Mouse (Mus musculus): Measurements from ENCODE around the gene Mc3r. TPM values are rescaled to one million over a fixed set of nuclear protein-coding genes. Genes with fewer than 3 reads are reported as not detected.

The Mc3r gene
- polyA plus RNA-seq, 1 experiment = not detected

GRCm38 (mm10) chr2:172238220-172238619 is 10.1 kb upstream of the Mc3r start:
- no peak overlapping the region for H3K4me3 ChIP-seq (ENCODE audit: insufficient read depth, low read depth, low read length)
- H3K4me1 ChIP-seq (ENCODE audit: control insufficient read depth, insufficient read depth, low read length) = no peaks in the 10 kb centered on the region
- 62% methylated on average over 5 of the region's 5 CpGs for WGBS
- no peak for TF ChIP-seq CTCF (IDR thresholded peaks at IDR 0.05; ENCODE audit: insufficient read depth, low read depth, low read length)
- H3K27ac ChIP-seq (ENCODE audit: insufficient read depth, low read depth, low read length) = no peak overlapping the region

GRCm38 (mm10) chr2:172241031-172241430 is 7.3 kb upstream of the Mc3r start:
- no peak for TF ChIP-seq CTCF (IDR thresholded peaks at IDR 0.05; ENCODE audit: insufficient read depth, low read depth, low read length)
- TF ChIP-seq POLR2A (IDR thresholded peaks at IDR 0.05; ENCODE audit: insufficient read depth, low read depth, low read length) = no peak
- 34% methylated on average over 5 of the region's 5 CpGs for WGBS
- Histone ChIP-seq H3K4me1 (ENCODE audit: control insufficient read depth, insufficient read depth, low read length) (no peaks in the 10 kb centered on the region), H3K27ac (ENCODE audit: insufficient read depth, low read depth, low read length) (no peak overlapping the region), H3K4me3 (ENCODE audit: insufficient read depth, low read depth, low read length) (no peak overlapping the region)

GRCm38 (mm10) chr2:172245497-172245896 is 2.8 kb upstream of the Mc3r start:
- no peak for TF ChIP-seq CTCF (IDR thresholded peaks at IDR 0.05; ENCODE audit: insufficient read depth, low read depth, low read length)
- TF ChIP-seq POLR2A (IDR thresholded peaks at IDR 0.05; ENCODE audit: insufficient read depth, low read depth, low read length) = no peak
- H3K27ac ChIP-seq (ENCODE audit: insufficient read depth, low read depth, low read length) = no peak overlapping the region
- 0 out of 2 replicates have a peak, but pooled peaks cover 5% of the 10 kb centered on the region for H3K4me1 ChIP-seq (ENCODE audit: control insufficient read depth, insufficient read depth, low read length)
- H3K4me3 ChIP-seq (ENCODE audit: insufficient read depth, low read depth, low read length) = no peak overlapping the region
- 56% methylated on average over 8 of the region's 8 CpGs for WGBS

GRCm38 (mm10) chr2:172249336-172249735 is 1.0 kb downstream of the Mc3r start:
- TF ChIP-seq POLR2A (IDR thresholded peaks at IDR 0.05; ENCODE audit: insufficient read depth, low read depth, low read length) = no peak
- Histone ChIP-seq H3K4me3 (ENCODE audit: insufficient read depth, low read depth, low read length) (no peak overlapping the region), H3K27ac (ENCODE audit: insufficient read depth, low read depth, low read length) (no peak overlapping the region), H3K4me1 (ENCODE audit: control insufficient read depth, insufficient read depth, low read length) (0 out of 2 replicates have a peak, but pooled peaks cover 5% of the 10 kb centered on the region)
- WGBS = 85% methylated on average over 14 of the region's 14 CpGs

GRCm38 (mm10) chr2:172256418-172256817 is 8.1 kb downstream of the Mc3r start:
- Histone ChIP-seq H3K4me1 (ENCODE audit: control insufficient read depth, insufficient read depth, low read length) (peaks cover 3% of the 10 kb centered on the region; the same call in 1 of the 2 replicates), H3K4me3 (ENCODE audit: insufficient read depth, low read depth, low read length) (no peak overlapping the region), H3K27ac (ENCODE audit: insufficient read depth, low read depth, low read length) (no peak overlapping the region)
- WGBS = 72% methylated on average over 6 of the region's 6 CpGs
- TF ChIP-seq POLR2A (IDR thresholded peaks at IDR 0.05; ENCODE audit: insufficient read depth, low read depth, low read length) = no peak
- no peak for TF ChIP-seq CTCF (IDR thresholded peaks at IDR 0.05; ENCODE audit: insufficient read depth, low read depth, low read length)

- Histone ChIP-seq H3K4me3 (ENCODE audit: insufficient read depth, low read depth, low read length) (no peak overlapping the region), H3K4me1 (ENCODE audit: control insufficient read depth, insufficient read depth, low read length) (peaks cover 3% of the 10 kb centered on the region; the same call in 1 of the 2 replicates), H3K27ac (ENCODE audit: insufficient read depth, low read depth, low read length) (no peak overlapping the region)
- 81% methylated on average over 5 of the region's 5 CpGs for WGBS
- TF ChIP-seq POLR2A (IDR thresholded peaks at IDR 0.05; ENCODE audit: insufficient read depth, low read depth, low read length) (no peak), CTCF (IDR thresholded peaks at IDR 0.05; ENCODE audit: insufficient read depth, low read depth, low read length) (no peak)
Observed at GRCm38 (mm10) chr2:172256956-172257355, 8.7 kb downstream of the Mc3r start.

GRCm38 (mm10) chr2:172257471-172258065 is 9.3 kb downstream of the Mc3r start:
- Histone ChIP-seq H3K4me1 (ENCODE audit: control insufficient read depth, insufficient read depth, low read length) (peaks cover 3% of the 10 kb centered on the region; the same call in 1 of the 2 replicates), H3K4me3 (ENCODE audit: insufficient read depth, low read depth, low read length) (no peak overlapping the region), H3K27ac (ENCODE audit: insufficient read depth, low read depth, low read length) (no peak overlapping the region)
- WGBS = 29% methylated on average over 12 of the region's 12 CpGs
- TF ChIP-seq POLR2A (IDR thresholded peaks at IDR 0.05; ENCODE audit: insufficient read depth, low read depth, low read length) = no peak
- no peak for TF ChIP-seq CTCF (IDR thresholded peaks at IDR 0.05; ENCODE audit: insufficient read depth, low read depth, low read length)

GRCm38 (mm10) chr2:172260064-172260463 is 11.8 kb downstream of the Mc3r start:
- WGBS = 85% methylated on average over 5 of the region's 5 CpGs
- Histone ChIP-seq H3K4me3 (ENCODE audit: insufficient read depth, low read depth, low read length) (no peak overlapping the region), H3K27ac (ENCODE audit: insufficient read depth, low read depth, low read length) (no peak overlapping the region), H3K4me1 (ENCODE audit: control insufficient read depth, insufficient read depth, low read length) (peaks cover 3% of the 10 kb centered on the region; the same call in 1 of the 2 replicates)
- TF ChIP-seq CTCF (IDR thresholded peaks at IDR 0.05; ENCODE audit: insufficient read depth, low read depth, low read length) (no peak), POLR2A (IDR thresholded peaks at IDR 0.05; ENCODE audit: insufficient read depth, low read depth, low read length) (no peak)

GRCm38 (mm10) chr2:172261441-172261840 is 13.1 kb downstream of the Mc3r start:
- no peak overlapping the region for H3K4me3 ChIP-seq (ENCODE audit: insufficient read depth, low read depth, low read length)
- WGBS = 80% methylated on average over 4 of the region's 4 CpGs
- no peak for TF ChIP-seq CTCF (IDR thresholded peaks at IDR 0.05; ENCODE audit: insufficient read depth, low read depth, low read length)

GRCm38 (mm10) chr2:172263216-172263615 is 14.9 kb downstream of the Mc3r start:
- TF ChIP-seq CTCF (IDR thresholded peaks at IDR 0.05; ENCODE audit: insufficient read depth, low read depth, low read length) = no peak
- no peak for TF ChIP-seq POLR2A (IDR thresholded peaks at IDR 0.05; ENCODE audit: insufficient read depth, low read depth, low read length)
- WGBS = 95% methylated on average over 6 of the region's 6 CpGs

More at GRCm38 (mm10) chr2:172261441-172261840, 13.1 kb downstream of the Mc3r start:
- Histone ChIP-seq H3K4me1 (ENCODE audit: control insufficient read depth, insufficient read depth, low read length) (peaks cover 3% of the 10 kb centered on the region; the same call in 1 of the 2 replicates), H3K27ac (ENCODE audit: insufficient read depth, low read depth, low read length) (no peak overlapping the region)

More at GRCm38 (mm10) chr2:172263216-172263615, 14.9 kb downstream of the Mc3r start:
- Histone ChIP-seq H3K27ac (ENCODE audit: insufficient read depth, low read depth, low read length) (no peak overlapping the region), H3K4me1 (ENCODE audit: control insufficient read depth, insufficient read depth, low read length) (no peaks in the 10 kb centered on the region), H3K4me3 (ENCODE audit: insufficient read depth, low read depth, low read length) (no peak overlapping the region)
